Mouse (Mus musculus) forebrain, embryonic 14.5 days (tissue): ENCODE results near the gene Uhrf2. TPM values are rescaled to one million over a fixed set of nuclear protein-coding genes. Genes with fewer than 3 reads are reported as not detected.

Source experiments
- ATAC-seq: fragments of 200-750 bp; cut with Nextera tagmentation; 2 replicates; pipeline ENCODE4 v1.8.0; 2017; ENCODE audit warnings: mild to moderate bottlenecking, moderate library complexity
- DNase-seq: peaks from one replicate; pipeline ENCODE4 v3.0.0-alpha.2; 2015; ENCODE audit warnings: low spot score
- H3K27ac ChIP-seq: fragments of 300-500 bp; sonication (generic); 2 replicates; pipeline ENCODE4 v1.5.1; 2014; ENCODE audit warnings: low read depth, mild to moderate bottlenecking, control low read depth, low read length, moderate library complexity
- H3K27me3 ChIP-seq: fragments of 300-500 bp; sonication (generic); replicated peaks from 2 replicates; pipeline ENCODE4 v1.6.1; 2014; ENCODE audit warnings: low read length, control low read depth, mixed read lengths; ENCODE audit not compliant: control insufficient read depth, insufficient read depth
- H3K36me3 ChIP-seq: fragments of 300-500 bp; sonication (generic); 2 replicates; pipeline ENCODE4 v1.6.1; 2014; ENCODE audit warnings: low read length, control low read depth; ENCODE audit not compliant: control insufficient read depth, insufficient read depth
- H3K4me1 ChIP-seq: fragments of 300-500 bp; sonication (generic); 2 replicates; pipeline ENCODE4 v1.6.1; 2014; ENCODE audit warnings: antibody characterized with exemption, low read length, control low read depth; ENCODE audit not compliant: control insufficient read depth, insufficient read depth
- H3K4me2 ChIP-seq: fragments of 300-500 bp; sonication (generic); 2 replicates; pipeline ENCODE4 v1.6.1; 2014; ENCODE audit warnings: mild to moderate bottlenecking, control low read depth, low read length
- H3K4me3 ChIP-seq: fragments of 300-500 bp; sonication (generic); 2 replicates; pipeline ENCODE4 v1.5.1; 2014; ENCODE audit warnings: low read depth, low read length, control low read depth
- H3K9ac ChIP-seq: fragments of 300-500 bp; sonication (generic); 2 replicates; pipeline ENCODE4 v1.6.1; 2014; ENCODE audit warnings: mild to moderate bottlenecking, low read length, control low read depth, moderate library complexity
- H3K9me3 ChIP-seq: fragments of 300-500 bp; sonication (generic); replicated peaks from 2 replicates; pipeline ENCODE4 v1.6.1; 2016; ENCODE audit warnings: low read length, control low read depth, mixed read lengths; ENCODE audit not compliant: control insufficient read depth
- WGBS: fragments of 180-500 bp; shearing (Covaris S2); extraction: QIAGEN DNeasy Blood & Tissue Kit; methylation state at CpG from one replicate; pipeline ENCODE4 v1.1.7; 2014; 5-methylcytosine and 5-hydroxymethylcytosine counted together
- polyA plus RNA-seq: library from polyadenylated mRNA; unstranded; fragments of >200 nt; fragmentation: Nextera tagmentation; extraction: Ambion mirVana; gene quantifications from 2 replicates; pipeline ENCODE4 v1.2.1, GENCODE M21; 2014

The Uhrf2 gene
- polyA plus RNA-seq, 1 experiment from 2014 or later, result 54.6 TPM

- Histone ChIP-seq H3K27ac (no peak overlapping the region), H3K27me3 (no peaks in the 10 kb centered on the region), H3K9ac (no peak overlapping the region), H3K9me3 (no peaks in the 10 kb centered on the region), H3K36me3 (no peaks in the 10 kb centered on the region; the same call in 1 of the 2 replicates), H3K4me1 (peaks cover 33% of the 10 kb centered on the region), H3K4me2 (no peak overlapping the region), H3K4me3 (no peak overlapping the region)
- ATAC-seq, result no peak
- 73% methylated on average over 3 of the region's 3 CpGs for WGBS
- DNase-seq, result no peak
Observed at GRCm38 (mm10) chr19:30035361-30035760, 5.0 kb downstream of the Uhrf2 start.

GRCm38 (mm10) chr19:30043691-30044090 lies 13.4 kb downstream of the Uhrf2 start:
- H3K9me3 ChIP-seq, result no peaks in the 10 kb centered on the region
- H3K4me3 ChIP-seq, result no peak overlapping the region
- 95% methylated on average over 2 of the region's 2 CpGs for WGBS
- no peak overlapping the region for H3K9ac ChIP-seq
- H3K27me3 ChIP-seq, result no peaks in the 10 kb centered on the region
- H3K27ac ChIP-seq, result no peak overlapping the region
- H3K36me3 ChIP-seq, result peaks cover 27% of the 10 kb centered on the region
- ATAC-seq (no peak), DNase-seq (no peak)
- H3K4me1 ChIP-seq, result no peaks in the 10 kb centered on the region
- H3K4me2 ChIP-seq, result no peak overlapping the region

- Histone ChIP-seq H3K36me3 (peaks cover 27% of the 10 kb centered on the region), H3K4me2 (no peak overlapping the region), H3K4me3 (no peak overlapping the region), H3K9me3 (no peaks in the 10 kb centered on the region), H3K4me1 (no peaks in the 10 kb centered on the region), H3K9ac (no peak overlapping the region), H3K27ac (no peak overlapping the region), H3K27me3 (no peaks in the 10 kb centered on the region)
- DNase-seq (no peak), ATAC-seq (no peak)
- WGBS, result 94% methylated on average over 1 of the region's 1 CpGs
Observed at GRCm38 (mm10) chr19:30044630-30045029, 14.3 kb downstream of the Uhrf2 start.

GRCm38 (mm10) chr19:30045857-30046256 lies 15.5 kb downstream of the Uhrf2 start:
- Histone ChIP-seq H3K4me1 (no peaks in the 10 kb centered on the region), H3K9ac (no peak overlapping the region), H3K9me3 (no peaks in the 10 kb centered on the region), H3K4me3 (no peak overlapping the region), H3K4me2 (no peak overlapping the region), H3K36me3 (peaks cover 27% of the 10 kb centered on the region), H3K27ac (no peak overlapping the region), H3K27me3 (no peaks in the 10 kb centered on the region)
- no peak for DNase-seq
- WGBS, result 58% methylated on average over 1 of the region's 1 CpGs
- no peak for ATAC-seq

GRCm38 (mm10) chr19:30050584-30050983 lies 20.3 kb downstream of the Uhrf2 start:
- Histone ChIP-seq H3K36me3 (0 out of 2 replicates have a peak, but pooled peaks cover 9% of the 10 kb centered on the region), H3K4me3 (no peak overlapping the region), H3K4me2 (no peak overlapping the region), H3K9me3 (no peaks in the 10 kb centered on the region), H3K27ac (no peak overlapping the region), H3K4me1 (no peaks in the 10 kb centered on the region), H3K27me3 (no peaks in the 10 kb centered on the region), H3K9ac (no peak overlapping the region)
- no peak for DNase-seq
- ATAC-seq, result no peak
- 84% methylated on average over 2 of the region's 2 CpGs for WGBS

GRCm38 (mm10) chr19:30051479-30051878 lies 21.2 kb downstream of the Uhrf2 start:
- Histone ChIP-seq H3K4me2 (no peak overlapping the region), H3K4me3 (no peak overlapping the region), H3K4me1 (no peaks in the 10 kb centered on the region), H3K36me3 (peaks cover 12% of the 10 kb centered on the region; the same call in 1 of the 2 replicates), H3K27ac (no peak overlapping the region), H3K9ac (no peak overlapping the region), H3K27me3 (no peaks in the 10 kb centered on the region), H3K9me3 (no peaks in the 10 kb centered on the region)
- DNase-seq (no peak), ATAC-seq (no peak)
- 92% methylated on average over 3 of the region's 3 CpGs for WGBS

- no peaks in the 10 kb centered on the region for H3K4me1 ChIP-seq
- no peak overlapping the region for H3K4me2 ChIP-seq
- WGBS, result 94% methylated on average over 2 of the region's 2 CpGs
- no peaks in the 10 kb centered on the region for H3K27me3 ChIP-seq
- ATAC-seq, result no peak
- H3K9ac ChIP-seq, result no peak overlapping the region
- H3K36me3 ChIP-seq, result peaks cover 7% of the 10 kb centered on the region; the same call in 1 of the 2 replicates
- no peak overlapping the region for H3K27ac ChIP-seq
- no peak for DNase-seq
- no peak overlapping the region for H3K4me3 ChIP-seq
- no peaks in the 10 kb centered on the region for H3K9me3 ChIP-seq
Observed at GRCm38 (mm10) chr19:30054218-30054617, 23.9 kb downstream of the Uhrf2 start.

GRCm38 (mm10) chr19:30065797-30066196 lies 35.5 kb downstream of the Uhrf2 start:
- no peak overlapping the region for H3K4me2 ChIP-seq
- 67% methylated on average over 4 of the region's 4 CpGs for WGBS
- no peak overlapping the region for H3K9ac ChIP-seq
- H3K27me3 ChIP-seq, result no peaks in the 10 kb centered on the region
- H3K36me3 ChIP-seq, result peaks cover 4% of the 10 kb centered on the region; the same call in 1 of the 2 replicates
- H3K4me3 ChIP-seq, result no peak overlapping the region
- DNase-seq (peak; percentile 31), ATAC-seq (peak; percentile 23; the same call in 1 of the 2 replicates)
- H3K27ac ChIP-seq, result no peak overlapping the region
- H3K4me1 ChIP-seq, result peaks cover 5% of the 10 kb centered on the region; the same call in 1 of the 2 replicates
- H3K9me3 ChIP-seq, result no peaks in the 10 kb centered on the region

- no peak overlapping the region for H3K4me3 ChIP-seq
- no peak overlapping the region for H3K4me2 ChIP-seq
- no peak overlapping the region for H3K9ac ChIP-seq
- no peak overlapping the region for H3K27ac ChIP-seq
- ATAC-seq, result no peak
- no peak for DNase-seq
- peaks cover 84% of the 10 kb centered on the region for H3K36me3 ChIP-seq
- H3K27me3 ChIP-seq, result no peaks in the 10 kb centered on the region
- no peaks in the 10 kb centered on the region for H3K9me3 ChIP-seq
- H3K4me1 ChIP-seq, result no peaks in the 10 kb centered on the region
- 80% methylated on average over 6 of the region's 6 CpGs for WGBS
Observed at GRCm38 (mm10) chr19:30090163-30090562, 59.9 kb downstream of the Uhrf2 start.
